Mouse (Mus musculus) neural tube, embryonic 15.5 days (tissue): ENCODE measurements around the gene Grin2a. TPM values are rescaled to one million over a fixed set of nuclear protein-coding genes. Genes with fewer than 3 reads are reported as not detected.

Experiments
- ATAC-seq: fragments of 200-750 bp; cut with Nextera tagmentation; 2 replicates; pipeline ENCODE4 v1.8.0; 2017; ENCODE audit warnings: mild to moderate bottlenecking, moderate TSS enrichment, moderate library complexity; ENCODE audit not compliant: low FRiP score
- H3K27ac ChIP-seq: fragments of 300-500 bp; sonication (generic); replicated peaks from 2 replicates; pipeline ENCODE4 v1.5.1; 2015; ENCODE audit warnings: mild to moderate bottlenecking, inconsistent platforms
- H3K27me3 ChIP-seq: fragments of 300-500 bp; sonication (generic); replicated peaks from 2 replicates; pipeline ENCODE4 v1.6.1; 2015; ENCODE audit warnings: inconsistent platforms
- H3K36me3 ChIP-seq: fragments of 300-500 bp; sonication (generic); 2 replicates; pipeline ENCODE4 v1.6.1; 2015; ENCODE audit warnings: inconsistent platforms
- H3K4me1 ChIP-seq: fragments of 300-500 bp; sonication (generic); 2 replicates; pipeline ENCODE4 v1.6.1; 2015; ENCODE audit warnings: inconsistent platforms
- H3K4me2 ChIP-seq: fragments of 300-500 bp; sonication (generic); 2 replicates; pipeline ENCODE4 v1.6.1; 2015; ENCODE audit warnings: inconsistent platforms, mild to moderate bottlenecking, moderate library complexity
- H3K4me3 ChIP-seq: fragments of 300-500 bp; sonication (generic); replicated peaks from 2 replicates; pipeline ENCODE4 v1.5.1; 2015; ENCODE audit warnings: mild to moderate bottlenecking, inconsistent platforms
- H3K9ac ChIP-seq: fragments of 300-500 bp; sonication (generic); replicated peaks from 2 replicates; pipeline ENCODE4 v1.6.1; 2015; ENCODE audit warnings: mild to moderate bottlenecking, inconsistent platforms
- H3K9me3 ChIP-seq: fragments of 300-500 bp; sonication (generic); replicated peaks from 2 replicates; pipeline ENCODE4 v1.6.1; 2016; ENCODE audit warnings: inconsistent platforms
- WGBS: fragments of 180-500 bp; shearing (Covaris S2); methylation state at CpG from one replicate; pipeline ENCODE4 v1.1.7; 2015; ENCODE audit warnings: mixed read lengths; 5-methylcytosine and 5-hydroxymethylcytosine counted together
- polyA plus RNA-seq: library from polyadenylated mRNA; unstranded; fragments of >200 nt; fragmentation: Nextera tagmentation; extraction: Ambion mirVana; gene quantifications from 2 replicates; pipeline ENCODE4 v1.2.1, GENCODE M21; 2015

Gene Grin2a
- polyA plus RNA-seq, 1 experiment from 2014 or later, result 15.6 TPM

- Histone ChIP-seq H3K36me3 (no peaks in the 10 kb centered on the region), H3K9ac (no peak overlapping the region), H3K27me3 (no peaks in the 10 kb centered on the region), H3K4me1 (no peaks in the 10 kb centered on the region), H3K4me2 (no peak overlapping the region), H3K9me3 (no peaks in the 10 kb centered on the region), H3K27ac (no peak overlapping the region), H3K4me3 (no peak overlapping the region)
- WGBS, result 84% methylated on average over 12 of the region's 12 CpGs
- ATAC-seq, result no peak
Measured at GRCm38 (mm10) chr16:9851265-9851988, 143.9 kb downstream of the Grin2a start.

GRCm38 (mm10) chr16:9841496-9841895 is 153.9 kb downstream of the Grin2a start:
- ATAC-seq, result no peak
- H3K4me3 ChIP-seq, result no peak overlapping the region
- no peaks in the 10 kb centered on the region for H3K27me3 ChIP-seq
- H3K9ac ChIP-seq, result no peak overlapping the region
- no peaks in the 10 kb centered on the region for H3K4me1 ChIP-seq
- WGBS, result 68% methylated on average over 3 of the region's 3 CpGs
- H3K36me3 ChIP-seq, result no peaks in the 10 kb centered on the region
- no peak overlapping the region for H3K4me2 ChIP-seq
- H3K9me3 ChIP-seq, result no peaks in the 10 kb centered on the region
- no peak overlapping the region for H3K27ac ChIP-seq

- Histone ChIP-seq H3K4me1 (no peaks in the 10 kb centered on the region), H3K9ac (no peak overlapping the region), H3K4me2 (no peak overlapping the region), H3K27me3 (no peaks in the 10 kb centered on the region), H3K9me3 (no peaks in the 10 kb centered on the region), H3K36me3 (no peaks in the 10 kb centered on the region), H3K4me3 (no peak overlapping the region), H3K27ac (no peak overlapping the region)
- 43% methylated on average over 8 of the region's 8 CpGs for WGBS
- no peak for ATAC-seq
Measured at GRCm38 (mm10) chr16:9836542-9836941, 158.8 kb downstream of the Grin2a start.

- H3K27me3 ChIP-seq, result no peaks in the 10 kb centered on the region
- H3K4me1 ChIP-seq, result no peaks in the 10 kb centered on the region
- H3K27ac ChIP-seq, result no peak overlapping the region
- H3K9ac ChIP-seq, result no peak overlapping the region
- H3K36me3 ChIP-seq, result no peaks in the 10 kb centered on the region
- no peak overlapping the region for H3K4me3 ChIP-seq
- H3K9me3 ChIP-seq, result no peaks in the 10 kb centered on the region
- no peak for ATAC-seq
- no peak overlapping the region for H3K4me2 ChIP-seq
- WGBS, result 91% methylated on average over 2 of the region's 2 CpGs
Measured at GRCm38 (mm10) chr16:9834236-9834635, 161.1 kb downstream of the Grin2a start.

GRCm38 (mm10) chr16:9825110-9825483 is 170.3 kb downstream of the Grin2a start:
- Histone ChIP-seq H3K4me2 (no peak overlapping the region), H3K27me3 (no peaks in the 10 kb centered on the region), H3K36me3 (no peaks in the 10 kb centered on the region), H3K9ac (no peak overlapping the region), H3K27ac (no peak overlapping the region), H3K4me3 (no peak overlapping the region), H3K9me3 (no peaks in the 10 kb centered on the region), H3K4me1 (no peaks in the 10 kb centered on the region)
- WGBS, result 78% methylated on average over 2 of the region's 2 CpGs
- no peak for ATAC-seq

- H3K27me3 ChIP-seq, result no peaks in the 10 kb centered on the region
- H3K4me3 ChIP-seq, result no peak overlapping the region
- H3K4me1 ChIP-seq, result no peaks in the 10 kb centered on the region
- H3K9ac ChIP-seq, result no peak overlapping the region
- no peak overlapping the region for H3K27ac ChIP-seq
- 83% methylated on average over 4 of the region's 4 CpGs for WGBS
- H3K36me3 ChIP-seq, result no peaks in the 10 kb centered on the region
- no peaks in the 10 kb centered on the region for H3K9me3 ChIP-seq
- H3K4me2 ChIP-seq, result no peak overlapping the region
- ATAC-seq, result no peak
Measured at GRCm38 (mm10) chr16:9824436-9825109, 170.8 kb downstream of the Grin2a start.

GRCm38 (mm10) chr16:9823686-9824085 is 171.7 kb downstream of the Grin2a start:
- H3K36me3 ChIP-seq, result no peaks in the 10 kb centered on the region
- no peaks in the 10 kb centered on the region for H3K4me1 ChIP-seq
- H3K4me2 ChIP-seq, result no peak overlapping the region
- H3K27me3 ChIP-seq, result no peaks in the 10 kb centered on the region
- H3K9me3 ChIP-seq, result no peaks in the 10 kb centered on the region
- H3K4me3 ChIP-seq, result no peak overlapping the region
- no peak overlapping the region for H3K27ac ChIP-seq
- no peak for ATAC-seq
- H3K9ac ChIP-seq, result no peak overlapping the region

GRCm38 (mm10) chr16:9819508-9819907 is 175.9 kb downstream of the Grin2a start:
- WGBS, result 62% methylated on average over 3 of the region's 3 CpGs
- Histone ChIP-seq H3K36me3 (no peaks in the 10 kb centered on the region), H3K4me2 (no peak overlapping the region), H3K27me3 (no peaks in the 10 kb centered on the region), H3K9me3 (no peaks in the 10 kb centered on the region), H3K9ac (no peak overlapping the region), H3K4me1 (no peaks in the 10 kb centered on the region), H3K4me3 (no peak overlapping the region), H3K27ac (no peak overlapping the region)
- ATAC-seq, result no peak

GRCm38 (mm10) chr16:9801338-9801737 is 194.0 kb downstream of the Grin2a start:
- no peaks in the 10 kb centered on the region for H3K36me3 ChIP-seq
- H3K4me1 ChIP-seq, result no peaks in the 10 kb centered on the region
- no peaks in the 10 kb centered on the region for H3K9me3 ChIP-seq
- no peaks in the 10 kb centered on the region for H3K27me3 ChIP-seq
- WGBS, result 86% methylated on average over 8 of the region's 8 CpGs
- H3K9ac ChIP-seq, result no peak overlapping the region
- no peak for ATAC-seq
- no peak overlapping the region for H3K4me3 ChIP-seq
- H3K4me2 ChIP-seq, result no peak overlapping the region
- no peak overlapping the region for H3K27ac ChIP-seq

- H3K27ac ChIP-seq, result no peak overlapping the region
- 61% methylated on average over 1 of the region's 1 CpGs for WGBS
- H3K4me1 ChIP-seq, result no peaks in the 10 kb centered on the region
- no peaks in the 10 kb centered on the region for H3K36me3 ChIP-seq
- no peaks in the 10 kb centered on the region for H3K27me3 ChIP-seq
- H3K9ac ChIP-seq, result no peak overlapping the region
- no peak overlapping the region for H3K4me2 ChIP-seq
- no peak overlapping the region for H3K4me3 ChIP-seq
- no peaks in the 10 kb centered on the region for H3K9me3 ChIP-seq
- no peak for ATAC-seq
Measured at GRCm38 (mm10) chr16:9800221-9800620, 195.1 kb downstream of the Grin2a start.

- no peak overlapping the region for H3K4me3 ChIP-seq
- no peak for ATAC-seq
- H3K27ac ChIP-seq, result no peak overlapping the region
- no peak overlapping the region for H3K9ac ChIP-seq
- H3K4me2 ChIP-seq, result no peak overlapping the region
- no peaks in the 10 kb centered on the region for H3K27me3 ChIP-seq
- no peaks in the 10 kb centered on the region for H3K9me3 ChIP-seq
- WGBS, result 89% methylated on average over 2 of the region's 2 CpGs
- H3K4me1 ChIP-seq, result no peaks in the 10 kb centered on the region
- no peaks in the 10 kb centered on the region for H3K36me3 ChIP-seq
Measured at GRCm38 (mm10) chr16:9792976-9793375, 202.4 kb downstream of the Grin2a start.

GRCm38 (mm10) chr16:9786261-9786660 is 209.1 kb downstream of the Grin2a start:
- Histone ChIP-seq H3K9ac (no peak overlapping the region), H3K27ac (no peak overlapping the region), H3K27me3 (no peaks in the 10 kb centered on the region), H3K9me3 (no peaks in the 10 kb centered on the region), H3K4me3 (no peak overlapping the region), H3K36me3 (no peaks in the 10 kb centered on the region), H3K4me1 (no peaks in the 10 kb centered on the region), H3K4me2 (no peak overlapping the region)
- 64% methylated on average over 1 of the region's 1 CpGs for WGBS
- ATAC-seq, result no peak
